Mouse (Mus musculus) CH12.LX (cell line): ENCODE measurements around the gene Cntn1. TPM values are rescaled to one million over a fixed set of nuclear protein-coding genes. Genes with fewer than 3 reads are reported as not detected.

Source experiments
- DNase-seq: peaks from one replicate; pipeline ENCODE4 v3.0.0-alpha.2; 2013; ENCODE audit errors: extremely low read depth
- H3K27ac ChIP-seq: 2 replicates; pipeline ENCODE4 v1.5.1; 2012; ENCODE audit warnings: low read depth, mild to moderate bottlenecking, control low read depth, moderate library complexity; ENCODE audit not compliant: insufficient read depth
- H3K27me3 ChIP-seq: replicated peaks from 2 replicates; pipeline ENCODE3; 2012; ENCODE audit warnings: inconsistent platforms
- H3K36me3 ChIP-seq, 2 experiments: replicated peaks in 1 of 2; 2 replicates each; pipeline versions ENCODE3 to v1.6.1; 2012; ENCODE audit warnings: inconsistent platforms in 1 of 2, low read length in 1 of 2, mild to moderate bottlenecking in 1 of 2, mixed read lengths in 1 of 2, moderate library complexity in 1 of 2; ENCODE audit not compliant: control insufficient read depth in 1 of 2, insufficient read depth in 1 of 2
- H3K4me1 ChIP-seq, 2 experiments: 2 replicates each; pipeline ENCODE4 v1.6.1; 2012; ENCODE audit warnings: inconsistent platforms in 1 of 2, moderate library complexity in 1 of 2; ENCODE audit not compliant: insufficient read depth in 2 of 2, control insufficient read depth in 1 of 2
- H3K4me2 ChIP-seq: 2 replicates; pipeline ENCODE4 v1.6.1; 2012; ENCODE audit warnings: low read depth, mild to moderate bottlenecking, control low read depth; ENCODE audit not compliant: poor library complexity, insufficient read depth, severe bottlenecking
- H3K4me3 ChIP-seq, 3 experiments: fragments of 150-350 bp in 1 of 3; sonication (generic) in 1 of 3; replicated peaks in 1 of 3; 2 replicates each; pipeline versions ENCODE3 to v1.5.1; 2011 to 2012; ENCODE audit warnings: low read depth in 2 of 3, low read length in 2 of 3, mild to moderate bottlenecking in 2 of 3, moderate library complexity in 2 of 3, control low read depth in 1 of 3, improper control_type of control experiment in 1 of 3, inconsistent platforms in 1 of 3, mixed read lengths in 1 of 3; ENCODE audit not compliant: poor library complexity in 1 of 3
- H3K79me2 ChIP-seq: replicated peaks from 2 replicates; pipeline ENCODE4 v1.6.1; 2012; ENCODE audit warnings: mild to moderate bottlenecking, moderate library complexity; ENCODE audit not compliant: control insufficient read depth, poor library complexity, insufficient read depth, severe bottlenecking; ENCODE audit errors: extremely low read depth
- H3K9ac ChIP-seq: 2 replicates; pipeline ENCODE4 v1.6.1; 2012; ENCODE audit warnings: low read depth, mild to moderate bottlenecking, control low read depth, moderate library complexity; ENCODE audit not compliant: insufficient read depth
- H3K9me3 ChIP-seq: replicated peaks from 2 replicates; pipeline ENCODE3; 2012; ENCODE audit warnings: low read length, inconsistent platforms, mixed read lengths
- BHLHE40 ChIP-seq: IDR thresholded peaks from 2 replicates; pipeline ENCODE4 v1.6.1; 2011; ENCODE audit warnings: mild to moderate bottlenecking, low read depth, low read length, improper control_type of control experiment
- ELF1 ChIP-seq: IDR thresholded peaks from 2 replicates; pipeline ENCODE4 v1.6.1; 2014; ENCODE audit warnings: low read depth, mild to moderate bottlenecking, inconsistent platforms, low read length, improper control_type of control experiment
- EP300 ChIP-seq: IDR thresholded peaks from 2 replicates; pipeline ENCODE4 v1.6.1; 2011; ENCODE audit warnings: low read length, improper control_type of control experiment
- HCFC1 ChIP-seq: IDR thresholded peaks from 2 replicates; pipeline ENCODE4 v1.6.1; 2012; ENCODE audit warnings: low read depth, mild to moderate bottlenecking, inconsistent platforms, low read length, improper control_type of control experiment
- IRF4 ChIP-seq: IDR thresholded peaks from 2 replicates; pipeline ENCODE4 v1.6.1; 2014; ENCODE audit warnings: low read depth, mild to moderate bottlenecking, inconsistent platforms, low read length, improper control_type of control experiment
- MAZ ChIP-seq: IDR thresholded peaks from 2 replicates; pipeline ENCODE4 v1.6.1; 2012; ENCODE audit warnings: low read depth, mild to moderate bottlenecking, inconsistent platforms, low read length, improper control_type of control experiment, moderate library complexity
- NELFE ChIP-seq: IDR thresholded peaks from 2 replicates; pipeline ENCODE4 v1.6.1; 2011; ENCODE audit warnings: low read depth, low read length, improper control_type of control experiment
- NRF1 ChIP-seq: IDR thresholded peaks from 2 replicates; pipeline ENCODE4 v1.6.1; 2014; ENCODE audit warnings: low read depth, mild to moderate bottlenecking, inconsistent platforms, low read length, improper control_type of control experiment, moderate library complexity
- RAD21 ChIP-seq: IDR thresholded peaks from 2 replicates; pipeline ENCODE4 v1.6.1; 2011; ENCODE audit warnings: low read depth, mild to moderate bottlenecking, low read length, improper control_type of control experiment, moderate library complexity
- TBP ChIP-seq: conservative IDR thresholded peaks from 2 replicates; pipeline ENCODE4 v1.6.1; 2011; ENCODE audit warnings: low read depth, low read length, improper control_type of control experiment
- USF2 ChIP-seq: conservative IDR thresholded peaks from 2 replicates; pipeline ENCODE4 v1.6.1; 2011; ENCODE audit warnings: low read depth, low read length, improper control_type of control experiment
- ZKSCAN1 ChIP-seq: IDR thresholded peaks from 2 replicates; pipeline ENCODE4 v1.6.1; 2012; ENCODE audit warnings: low read depth, inconsistent platforms, low read length, improper control_type of control experiment, borderline replicate concordance
- dilution Hi-C: fragments of 300-500 bp; cut with MboI; formaldehyde crosslinking; loops from 2 replicates; pipeline ENCODE4 v1.14.3; 2020; ENCODE audit warnings: low sequenced_read_pairs; ENCODE audit not compliant: extremely low pct_unique_long_range_greater_than_20kb, extremely low pct_ligation_motif_present
- in situ Hi-C: fragments of 300-500 bp; cut with MboI; formaldehyde crosslinking; loops from 3 replicates; pipeline ENCODE4 v1.14.3; 2019; ENCODE audit warnings: low sequenced_read_pairs, low pct_ligation_motif_present, low pct_unique_long_range_greater_than_20kb, mixed read lengths
- polyA plus RNA-seq: library from polyadenylated mRNA; unstranded; fragments of >175 nt; gene quantifications from 2 replicates; pipeline ENCODE4 v1.2.1, GENCODE M21; 2012; ENCODE audit warnings: low read depth; ENCODE audit not compliant: insufficient read length
- total RNA-seq, 2 experiments: library from RNA; depleted of rRNA; stranded (reverse); fragments of 300-350 nt in 1 of 2; fragments of >200 nt in 1 of 2; gene quantifications; 2 replicates each; pipeline ENCODE4 v1.2.3; 2012 to 2014

The Cntn1 gene
- total and polyA plus RNA-seq, 3 experiments, result 0.04 TPM; not detected in 2

GRCm38 (mm10) chr15:92154921-92155320 is 104.0 kb downstream of the Cntn1 start:
- H3K27ac ChIP-seq, result no peak overlapping the region
- H3K9ac ChIP-seq, result no peak overlapping the region
- H3K4me1 ChIP-seq, result no peaks in the 10 kb centered on the region
- no peaks in the 10 kb centered on the region for H3K79me2 ChIP-seq
- dilution Hi-C loops, result no loop called here
- TF ChIP-seq ELF1 (no peak), NELFE (no peak), ZKSCAN1 (no peak), IRF4 (no peak), NRF1 (no peak), MAZ (no peak), HCFC1 (no peak), USF2 (no peak)
- peaks cover 37% of the 10 kb centered on the region for H3K9me3 ChIP-seq
- H3K36me3 ChIP-seq, result no peaks in the 10 kb centered on the region
- H3K27me3 ChIP-seq, result no peaks in the 10 kb centered on the region
- H3K4me2 ChIP-seq, result no peak overlapping the region
- no peak overlapping the region for H3K4me3 ChIP-seq
- in situ Hi-C loops, result no loop called here
- DNase-seq, result no peak

DNA sequence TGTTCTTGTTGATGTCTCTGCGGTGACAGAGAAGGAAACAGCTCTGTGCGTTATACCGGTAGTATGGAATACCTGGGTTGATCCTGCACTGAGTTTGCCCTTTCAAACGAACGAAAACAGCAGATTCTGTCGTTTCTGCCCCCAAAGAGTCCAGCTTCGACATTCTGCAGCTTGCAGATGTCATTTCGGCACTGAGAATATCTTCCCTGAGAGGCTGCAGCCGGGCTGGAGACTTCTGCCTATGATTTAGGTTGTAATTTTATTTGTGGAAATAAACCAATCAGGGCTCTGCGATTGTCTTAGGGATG is 109.8 kb downstream of the Cntn1 start:
- Histone ChIP-seq H3K27me3 (no peaks in the 10 kb centered on the region), H3K4me3 (no peak overlapping the region), H3K4me1 (no peaks in the 10 kb centered on the region), H3K79me2 (no peaks in the 10 kb centered on the region), H3K9ac (no peak overlapping the region), H3K9me3 (peaks cover 51% of the 10 kb centered on the region), H3K27ac (no peak overlapping the region), H3K4me2 (no peak overlapping the region), H3K36me3 (no peaks in the 10 kb centered on the region)
- in situ Hi-C loops, result no loop called here
- DNase-seq, result no peak
- no peak for TF ChIP-seq TBP
- no peak for TF ChIP-seq RAD21
- dilution Hi-C loops, result no loop called here

GRCm38 (mm10) chr15:92161163-92162025 is 110.4 kb downstream of the Cntn1 start:
- Histone ChIP-seq H3K27ac (no peak overlapping the region), H3K9me3 (peaks cover 53% of the 10 kb centered on the region), H3K9ac (no peak overlapping the region), H3K79me2 (no peaks in the 10 kb centered on the region), H3K4me2 (no peak overlapping the region), H3K27me3 (no peaks in the 10 kb centered on the region), H3K4me1 (no peaks in the 10 kb centered on the region), H3K36me3 (no peaks in the 10 kb centered on the region), H3K4me3 (no peak overlapping the region)
- dilution Hi-C loops, result no loop called here
- DNase-seq, result no peak
- in situ Hi-C loops, result no loop called here
- TF ChIP-seq EP300 (no peak), IRF4 (no peak), ZKSCAN1 (no peak), BHLHE40 (no peak), NELFE (no peak)
